In genomic region chr7:101450422-101451401, GRCm38 (mm10) we compare ENCODE assay signal across 8 mouse cellular contexts. TPM values are rescaled to one million over a fixed set of nuclear protein-coding genes. Genes with fewer than 3 reads are reported as not detected.
A peak's percentile ranks its signal among the peaks of the same experiment; 100 is the strongest.
DNase-seq lines count a peak whose midpoint lies in the region; ATAC-seq and TF ChIP-seq lines count a peak whose summit lies in the region.

No protein-coding gene starts in this region.

- DNase-seq in A20 (ENCODE audit: low read depth, low spot score), result peak; percentile 70
- peak; percentile 82 for DNase-seq in embryonic facial prominence, embryonic 14.5 days (ENCODE audit: low spot score)
- peak; percentile 94 for DNase-seq in heart, embryonic 10.5 days (ENCODE audit: low spot score)
- peak; percentile 84 for DNase-seq in midbrain, postnatal 0 days (ENCODE audit: low spot score)
- peak; percentile 72 to 85 for DNase-seq in spleen, postnatal 14 days (ENCODE audit: low spot score in 2 of 2)

- H3K9ac ChIP-seq in embryonic facial prominence, embryonic 14.5 days (ENCODE audit: low read depth, low read length), result peak overlapping the region; percentile 55
- peak overlapping the region; percentile 45; the same call in 1 of the 2 replicates for H3K9ac ChIP-seq in kidney, embryonic 14.5 days (ENCODE audit: low read depth, low read length)
- H3K9ac ChIP-seq in limb, embryonic 15.5 days, result 0 out of 2 replicates have a peak overlapping the region, but pooled peaks have one; percentile 26
- H3K9ac ChIP-seq in midbrain, postnatal 0 days (replicated peaks; ENCODE audit: low read length, poor library complexity, severe bottlenecking), result peak overlapping the region; percentile 63

- H3K4me1 ChIP-seq in bone marrow, adult 2 months (ENCODE audit: control insufficient read depth, insufficient read depth, low read length), result peaks cover 18% of the 10 kb centered on the region
- no peaks in the 10 kb centered on the region for H3K4me1 ChIP-seq in embryonic facial prominence, embryonic 14.5 days (ENCODE audit: control insufficient read depth, insufficient read depth, low read length)
- H3K4me1 ChIP-seq in heart, embryonic 10.5 days, result peaks cover 11% of the 10 kb centered on the region
- H3K4me1 ChIP-seq in kidney, embryonic 14.5 days (ENCODE audit: control insufficient read depth, insufficient read depth, low read length), result no peaks in the 10 kb centered on the region
- peaks cover 17% of the 10 kb centered on the region for H3K4me1 ChIP-seq in limb, embryonic 15.5 days
- no peaks in the 10 kb centered on the region for H3K4me1 ChIP-seq in midbrain, postnatal 0 days (ENCODE audit: insufficient read depth, low read length)

- 0 out of 2 replicates have a peak, but pooled peaks have one; percentile 2 for TF ChIP-seq POLR2A in bone marrow, adult 2 months (IDR thresholded peaks at IDR 0.05; ENCODE audit: borderline replicate concordance, control insufficient read depth, low read depth, low read length)

- H3K4me3 ChIP-seq in bone marrow, adult 2 months (replicated peaks; ENCODE audit: control insufficient read depth, low read depth, low read length), result peak overlapping the region; percentile 81
- peak overlapping the region; percentile 58 for H3K4me3 ChIP-seq in embryonic facial prominence, embryonic 14.5 days (ENCODE audit: low read depth, low read length)
- peak overlapping the region; percentile 69 for H3K4me3 ChIP-seq in heart, embryonic 10.5 days
- H3K4me3 ChIP-seq in kidney, embryonic 14.5 days (ENCODE audit: low read length), result peak overlapping the region; percentile 46
- peak overlapping the region; percentile 57 for H3K4me3 ChIP-seq in limb, embryonic 15.5 days
- H3K4me3 ChIP-seq in midbrain, postnatal 0 days (ENCODE audit: low read depth, low read length), result peak overlapping the region; percentile 56

- peak; percentile 96 for TF ChIP-seq CTCF in bone marrow, adult 2 months (IDR thresholded peaks at IDR 0.05; ENCODE audit: control insufficient read depth, insufficient read depth, low read length)
- peak; percentile 99 for TF ChIP-seq CTCF in midbrain, postnatal 0 days (IDR thresholded peaks at IDR 0.05)

- peak; percentile 81 for ATAC-seq in embryonic facial prominence, embryonic 14.5 days (ENCODE audit: low read depth)
- peak; percentile 86 for ATAC-seq in kidney, embryonic 14.5 days (ENCODE audit: low FRiP score, low TSS enrichment)
- ATAC-seq in limb, embryonic 15.5 days (ENCODE audit: insufficient number of reproducible peaks, low FRiP score, low TSS enrichment, low read depth), result peak; percentile 55
- ATAC-seq in midbrain, postnatal 0 days (ENCODE audit: low FRiP score), result peak; percentile 80

- H3K27ac ChIP-seq in bone marrow, adult 2 months (ENCODE audit: control insufficient read depth, insufficient read depth, low read depth, low read length, poor library complexity), result peak overlapping the region; percentile 71
- no peak overlapping the region for H3K27ac ChIP-seq in embryonic facial prominence, embryonic 14.5 days (replicated peaks; ENCODE audit: low read depth, low read length)
- peak overlapping the region; percentile 13; the same call in 1 of the 2 replicates for H3K27ac ChIP-seq in heart, embryonic 10.5 days
- no peak overlapping the region for H3K27ac ChIP-seq in kidney, embryonic 14.5 days (ENCODE audit: low read depth, low read length)
- H3K27ac ChIP-seq in limb, embryonic 15.5 days, result no peak overlapping the region
- H3K27ac ChIP-seq in midbrain, postnatal 0 days (ENCODE audit: low read depth, low read length), result no peak overlapping the region

- H3K27me3 ChIP-seq in embryonic facial prominence, embryonic 14.5 days (replicated peaks; ENCODE audit: control insufficient read depth, insufficient read depth, low read length), result peaks cover 22% of the 10 kb centered on the region
- H3K27me3 ChIP-seq in heart, embryonic 10.5 days (ENCODE audit: insufficient read depth, poor library complexity, severe bottlenecking), result peaks cover 55% of the 10 kb centered on the region
- H3K27me3 ChIP-seq in kidney, embryonic 14.5 days (ENCODE audit: control insufficient read depth, insufficient read depth, low read length), result peaks cover 11% of the 10 kb centered on the region
- H3K27me3 ChIP-seq in limb, embryonic 15.5 days, result peaks cover 46% of the 10 kb centered on the region
- 0 out of 2 replicates have a peak, but pooled peaks cover 5% of the 10 kb centered on the region for H3K27me3 ChIP-seq in midbrain, postnatal 0 days (ENCODE audit: insufficient read depth, low read length)

- peak overlapping the region; percentile 98 for H3K4me2 ChIP-seq in embryonic facial prominence, embryonic 14.5 days (ENCODE audit: low read depth, low read length)
- peak overlapping the region; percentile 95 for H3K4me2 ChIP-seq in kidney, embryonic 14.5 days (replicated peaks; ENCODE audit: low read depth, low read length)
- peak overlapping the region; percentile 99 for H3K4me2 ChIP-seq in limb, embryonic 15.5 days
- H3K4me2 ChIP-seq in midbrain, postnatal 0 days (ENCODE audit: low read depth, low read length, poor library complexity, severe bottlenecking), result peak overlapping the region; percentile 99

- H3K36me3 ChIP-seq in embryonic facial prominence, embryonic 14.5 days (ENCODE audit: control insufficient read depth, insufficient read depth, low read length), result no peaks in the 10 kb centered on the region
- no peaks in the 10 kb centered on the region for H3K36me3 ChIP-seq in heart, embryonic 10.5 days
- no peaks in the 10 kb centered on the region for H3K36me3 ChIP-seq in kidney, embryonic 14.5 days (ENCODE audit: control insufficient read depth, insufficient read depth, low read length)
- H3K36me3 ChIP-seq in limb, embryonic 15.5 days, result no peaks in the 10 kb centered on the region
- H3K36me3 ChIP-seq in midbrain, postnatal 0 days (ENCODE audit: insufficient read depth, low read length), result no peaks in the 10 kb centered on the region

- WGBS in bone marrow, adult 2 months, result under 1% methylated on average over 68 of the region's 68 CpGs
- WGBS in embryonic facial prominence, embryonic 14.5 days, result under 1% methylated on average over 41 of the region's 68 CpGs
- under 1% methylated on average over 64 of the region's 68 CpGs for WGBS in heart, embryonic 10.5 days
- WGBS in kidney, embryonic 14.5 days, result under 1% methylated on average over 52 of the region's 68 CpGs
- under 1% methylated on average over 63 of the region's 68 CpGs for WGBS in limb, embryonic 15.5 days
- under 1% methylated on average over 56 of the region's 68 CpGs for WGBS in midbrain, postnatal 0 days

- H3K9me3 ChIP-seq in embryonic facial prominence, embryonic 14.5 days (ENCODE audit: control insufficient read depth, low read length), result no peaks in the 10 kb centered on the region
- no peaks in the 10 kb centered on the region for H3K9me3 ChIP-seq in heart, embryonic 10.5 days
- H3K9me3 ChIP-seq in kidney, embryonic 14.5 days (ENCODE audit: control insufficient read depth, low read length), result no peaks in the 10 kb centered on the region
- no peaks in the 10 kb centered on the region for H3K9me3 ChIP-seq in limb, embryonic 15.5 days
- no peaks in the 10 kb centered on the region for H3K9me3 ChIP-seq in midbrain, postnatal 0 days (ENCODE audit: low read length)

RNA-seq across cellular contexts. Expression of gene Pde2a, which starts 29.2 kb away (rescaled TPM):
- 33.2 and 37.8 TPM in 2 replicates for polyA plus RNA-seq in bone marrow, adult 2 months (2011; ENCODE audit: insufficient read depth, insufficient read length, low replicate concordance, missing spikeins)
- 32.1 and 33.0 TPM in 2 replicates for polyA plus RNA-seq in embryonic facial prominence, embryonic 14.5 days (2014; fragmentation: Nextera tagmentation; extraction: Ambion mirVana)
- 1.6 and 12.0 TPM in 2 replicates for polyA plus RNA-seq in heart, embryonic 10.5 days (2016; fragmentation: Nextera tagmentation; extraction: Ambion mirVana)
- 11.0 and 16.4 TPM in 2 replicates for polyA plus RNA-seq in kidney, embryonic 14.5 days (2014; fragmentation: Nextera tagmentation; extraction: Ambion mirVana)
- 13.6 and 14.5 TPM in 2 replicates for polyA plus RNA-seq in limb, embryonic 15.5 days (2015; fragmentation: Nextera tagmentation; extraction: Ambion mirVana)
- total RNA-seq in midbrain, postnatal 0 days (2014; rRNA removed), result 49.6 and 53.9 TPM in 2 replicates
- polyA plus RNA-seq in midbrain, postnatal 0 days (2015; fragmentation: Nextera tagmentation; extraction: Ambion mirVana), result 31.4 and 33.8 TPM in 2 replicates

RNA-seq across cellular contexts. Expression of gene Gm45837, which starts 40.0 kb away (rescaled TPM):
- 5.7 and 43.8 TPM in 2 replicates for polyA plus RNA-seq in bone marrow, adult 2 months (2011; ENCODE audit: insufficient read depth, insufficient read length, low replicate concordance, missing spikeins)
- polyA plus RNA-seq in embryonic facial prominence, embryonic 14.5 days (2014; fragmentation: Nextera tagmentation; extraction: Ambion mirVana), result not detected in 2 replicates
- 3.3 TPM in 1 of 2 replicates, not detected in the other for polyA plus RNA-seq in heart, embryonic 10.5 days (2016; fragmentation: Nextera tagmentation; extraction: Ambion mirVana)
- 10.2 and 13.2 TPM in 2 replicates for polyA plus RNA-seq in kidney, embryonic 14.5 days (2014; fragmentation: Nextera tagmentation; extraction: Ambion mirVana)
- 3.6 and 12.5 TPM in 2 replicates for polyA plus RNA-seq in limb, embryonic 15.5 days (2015; fragmentation: Nextera tagmentation; extraction: Ambion mirVana)
- not detected in 2 replicates for total RNA-seq in midbrain, postnatal 0 days (2014; rRNA removed)
- 0.71 TPM in 1 of 2 replicates, not detected in the other for polyA plus RNA-seq in midbrain, postnatal 0 days (2015; fragmentation: Nextera tagmentation; extraction: Ambion mirVana)

Comparison
In these comparisons a context has a peak if more than half of its experiments do, and no peak if none do; other contexts are left out.
1. H3K27ac ChIP-seq: peak in bone marrow, adult 2 months (single experiment) and heart, embryonic 10.5 days (single experiment); none in embryonic facial prominence, embryonic 14.5 days (single experiment), kidney, embryonic 14.5 days (single experiment), limb, embryonic 15.5 days (single experiment) and midbrain, postnatal 0 days (single experiment).
2. Peak in every context shown above with its lines, with median percentiles within 50 percentile points of each other: DNase-seq, H3K4me3 ChIP-seq, ATAC-seq, H3K4me2 ChIP-seq and H3K9ac ChIP-seq.